Mouse (Mus musculus) hindbrain, embryonic 11.5 days (tissue): ENCODE data around the gene Crhr1. TPM values are rescaled to one million over a fixed set of nuclear protein-coding genes. Genes with fewer than 3 reads are reported as not detected.
A peak's percentile ranks its signal among the peaks of the same experiment; 100 is the strongest.

Experiments
- ATAC-seq: fragments of 200-750 bp; cut with Nextera tagmentation; 2 replicates; pipeline ENCODE4 v1.8.0; 2017; ENCODE audit warnings: mild to moderate bottlenecking, moderate TSS enrichment, moderate library complexity; ENCODE audit not compliant: low FRiP score
- DNase-seq: peaks from one replicate; pipeline ENCODE4 v3.0.0-alpha.2; 2015; ENCODE audit warnings: low spot score
- H3K27ac ChIP-seq: fragments of 300-500 bp; sonication (generic); 2 replicates; pipeline ENCODE4 v1.5.1; 2014; ENCODE audit warnings: mild to moderate bottlenecking, low read depth, low read length
- H3K27me3 ChIP-seq: fragments of 300-500 bp; sonication (generic); 2 replicates; pipeline ENCODE4 v1.6.1; 2014; ENCODE audit warnings: mild to moderate bottlenecking, low read length, moderate library complexity, mixed read lengths; ENCODE audit not compliant: control insufficient read depth, insufficient read depth
- H3K36me3 ChIP-seq: fragments of 300-500 bp; sonication (generic); 2 replicates; pipeline ENCODE4 v1.6.1; 2014; ENCODE audit warnings: mild to moderate bottlenecking, low read length, moderate library complexity, mixed read lengths; ENCODE audit not compliant: control insufficient read depth, insufficient read depth
- H3K4me1 ChIP-seq: fragments of 300-500 bp; sonication (generic); replicated peaks from 2 replicates; pipeline ENCODE4 v1.6.1; 2014; ENCODE audit warnings: low read length, mixed read lengths; ENCODE audit not compliant: control insufficient read depth, insufficient read depth
- H3K4me2 ChIP-seq: fragments of 300-500 bp; sonication (generic); replicated peaks from 2 replicates; pipeline ENCODE4 v1.6.1; 2014; ENCODE audit warnings: mild to moderate bottlenecking, low read depth, low read length
- H3K4me3 ChIP-seq: fragments of 300-500 bp; sonication (generic); 2 replicates; pipeline ENCODE4 v1.5.1; 2014; ENCODE audit warnings: low read depth, low read length
- H3K9ac ChIP-seq: fragments of 300-500 bp; sonication (generic); 2 replicates; pipeline ENCODE4 v1.6.1; 2014; ENCODE audit warnings: low read depth, low read length
- H3K9me3 ChIP-seq: fragments of 300-500 bp; sonication (generic); 2 replicates; pipeline ENCODE4 v1.6.1; 2016; ENCODE audit warnings: low read length; ENCODE audit not compliant: control insufficient read depth
- WGBS: fragments of 180-500 bp; shearing (Covaris S2); extraction: QIAGEN DNeasy Blood & Tissue Kit; methylation state at CpG from one replicate; pipeline ENCODE4 v1.1.7; 2014; 5-methylcytosine and 5-hydroxymethylcytosine counted together
- polyA plus RNA-seq: library from polyadenylated mRNA; unstranded; fragments of >200 nt; fragmentation: Nextera tagmentation; extraction: Ambion mirVana; gene quantifications from 2 replicates; pipeline ENCODE4 v1.2.1, GENCODE M21; 2014

Gene Crhr1
- polyA plus RNA-seq, 1 experiment from 2014 or later = 1.1 TPM

GRCm38 (mm10) chr11:104150911-104151310 is 18.3 kb downstream of the Crhr1 start:
- WGBS = 68% methylated on average over 5 of the region's 5 CpGs

GRCm38 (mm10) chr11:104154332-104154731 is 21.7 kb downstream of the Crhr1 start:
- Histone ChIP-seq H3K9ac (no peak overlapping the region), H3K27me3 (no peaks in the 10 kb centered on the region), H3K4me1 (peaks cover 8% of the 10 kb centered on the region; the same call in 1 of the 2 replicates), H3K36me3 (no peaks in the 10 kb centered on the region), H3K9me3 (no peaks in the 10 kb centered on the region), H3K4me3 (no peak overlapping the region), H3K27ac (no peak overlapping the region), H3K4me2 (no peak overlapping the region; the same call in 1 of the 2 replicates)
- 44% methylated on average over 4 of the region's 4 CpGs for WGBS
- ATAC-seq = no peak
- DNase-seq = no peak

More at GRCm38 (mm10) chr11:104150911-104151310, 18.3 kb downstream of the Crhr1 start:
- Histone ChIP-seq H3K9me3 (no peaks in the 10 kb centered on the region), H3K4me1 (peaks cover 3% of the 10 kb centered on the region; the same call in 1 of the 2 replicates), H3K9ac (no peak overlapping the region), H3K4me2 (no peak overlapping the region), H3K4me3 (no peak overlapping the region), H3K36me3 (no peaks in the 10 kb centered on the region), H3K27ac (no peak overlapping the region), H3K27me3 (no peaks in the 10 kb centered on the region)
- ATAC-seq (no peak), DNase-seq (no peak)

- no peak overlapping the region for H3K4me2 ChIP-seq
- H3K36me3 ChIP-seq = no peaks in the 10 kb centered on the region
- ATAC-seq (peak; percentile 50), DNase-seq (peak; percentile 48)
- H3K9me3 ChIP-seq = no peaks in the 10 kb centered on the region
- no peak overlapping the region for H3K4me3 ChIP-seq
- H3K4me1 ChIP-seq = peaks cover 8% of the 10 kb centered on the region; the same call in 1 of the 2 replicates
- no peaks in the 10 kb centered on the region for H3K27me3 ChIP-seq
- peak overlapping the region; percentile 45; the same call in 1 of the 2 replicates for H3K27ac ChIP-seq
- WGBS = 39% methylated on average over 9 of the region's 9 CpGs
- H3K9ac ChIP-seq = no peak overlapping the region
These were observed 22.4 kb downstream of the Crhr1 start for GRCm38 (mm10) chr11:104154820-104155635.

GRCm38 (mm10) chr11:104155899-104156298 is 23.2 kb downstream of the Crhr1 start:
- peaks cover 8% of the 10 kb centered on the region; the same call in 1 of the 2 replicates for H3K4me1 ChIP-seq
- H3K9ac ChIP-seq = no peak overlapping the region
- no peak for DNase-seq
- no peaks in the 10 kb centered on the region for H3K27me3 ChIP-seq
- H3K36me3 ChIP-seq = no peaks in the 10 kb centered on the region
- ATAC-seq = no peak
- peak overlapping the region; percentile 45; the same call in 1 of the 2 replicates for H3K27ac ChIP-seq
- H3K4me2 ChIP-seq = no peak overlapping the region
- no peak overlapping the region for H3K4me3 ChIP-seq
- no peaks in the 10 kb centered on the region for H3K9me3 ChIP-seq

GRCm38 (mm10) chr11:104156391-104156790 is 23.7 kb downstream of the Crhr1 start:
- Histone ChIP-seq H3K4me3 (no peak overlapping the region), H3K27ac (no peak overlapping the region), H3K36me3 (no peaks in the 10 kb centered on the region), H3K9ac (no peak overlapping the region), H3K9me3 (no peaks in the 10 kb centered on the region), H3K4me1 (peaks cover 8% of the 10 kb centered on the region; the same call in 1 of the 2 replicates), H3K4me2 (no peak overlapping the region), H3K27me3 (no peaks in the 10 kb centered on the region)
- no peak for DNase-seq
- 66% methylated on average over 3 of the region's 3 CpGs for whole genome bisulfite sequencing
- ATAC-seq = no peak

- ATAC-seq = peak; percentile 93
- DNase-seq = peak; percentile 88
- Histone ChIP-seq H3K9ac (peak overlapping the region; percentile 55), H3K9me3 (no peaks in the 10 kb centered on the region), H3K27ac (peak overlapping the region; percentile 75), H3K36me3 (no peaks in the 10 kb centered on the region), H3K4me1 (peaks cover 8% of the 10 kb centered on the region; the same call in 1 of the 2 replicates), H3K4me3 (peak overlapping the region; percentile 31), H3K4me2 (peak overlapping the region; percentile 75), H3K27me3 (no peaks in the 10 kb centered on the region)
- 3% methylated on average over 23 of the region's 23 CpGs for WGBS
These were observed 25.1 kb downstream of the Crhr1 start for GRCm38 (mm10) chr11:104157603-104158259.

- Histone ChIP-seq H3K4me2 (peak overlapping the region; percentile 75), H3K27ac (no peak overlapping the region), H3K9me3 (no peaks in the 10 kb centered on the region), H3K9ac (peak overlapping the region; percentile 55), H3K27me3 (no peaks in the 10 kb centered on the region), H3K4me3 (peak overlapping the region; percentile 31), H3K4me1 (peaks cover 8% of the 10 kb centered on the region; the same call in 1 of the 2 replicates), H3K36me3 (no peaks in the 10 kb centered on the region)
- peak; percentile 69 for ATAC-seq
- DNase-seq = no peak
- WGBS = 7% methylated on average over 17 of the region's 17 CpGs
These were observed 25.7 kb downstream of the Crhr1 start for GRCm38 (mm10) chr11:104158260-104158907.

- ATAC-seq (no peak), DNase-seq (no peak)
- H3K4me1 ChIP-seq = peaks cover 8% of the 10 kb centered on the region; the same call in 1 of the 2 replicates
- H3K27me3 ChIP-seq = no peaks in the 10 kb centered on the region
- H3K36me3 ChIP-seq = no peaks in the 10 kb centered on the region
- no peak overlapping the region for H3K9ac ChIP-seq
- H3K4me2 ChIP-seq = no peak overlapping the region
- H3K27ac ChIP-seq = no peak overlapping the region
- 88% methylated on average over 4 of the region's 4 CpGs for WGBS
- H3K4me3 ChIP-seq = no peak overlapping the region
- no peaks in the 10 kb centered on the region for H3K9me3 ChIP-seq
These were observed 27.2 kb downstream of the Crhr1 start for GRCm38 (mm10) chr11:104159769-104160272.
